Mouse (Mus musculus) spleen, adult 2 months (tissue): ENCODE measurements at regions not wholly inside any gene's neighbourhood (a gene's known extent, or its start where the extent isn't known, plus 50 kb on each side); places are given as distances from the start of the nearest gene placed in this dataset.

Experiments
- CTCF ChIP-seq: fragments of 200-500 bp; IDR thresholded peaks from 2 replicates; pipeline ENCODE4 v1.5.1; 2011; ENCODE audit warnings: mild to moderate bottlenecking, inconsistent platforms; ENCODE audit not compliant: insufficient read depth, insufficient read length, insufficient replicate concordance; ENCODE audit errors: extremely low read depth
- POLR2A ChIP-seq: fragments of 200-500 bp; IDR thresholded peaks from 2 replicates; pipeline ENCODE4 v1.6.1; 2011; ENCODE audit warnings: low read depth, low read length, inconsistent platforms

DNA sequence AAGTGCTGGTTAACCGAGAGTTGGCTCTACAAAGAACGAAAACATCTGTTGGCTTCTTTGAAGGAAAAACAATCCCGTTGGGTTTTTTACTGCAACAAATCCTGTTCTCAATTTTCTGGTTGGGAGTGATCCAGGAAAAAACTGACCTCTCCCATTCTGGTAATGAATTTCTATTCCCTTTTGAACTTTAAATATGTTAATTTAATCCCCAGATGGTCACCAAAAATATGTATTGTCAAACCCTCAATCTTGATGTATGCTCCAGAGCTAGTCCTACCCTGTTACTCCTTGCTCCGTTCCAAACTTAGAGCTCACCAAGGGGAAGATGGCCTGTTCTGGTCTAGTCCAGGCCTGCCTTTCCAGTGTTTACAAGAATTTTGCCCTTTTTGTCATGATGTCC is 66.5 kb upstream of the Pik3r1 start:
- TF ChIP-seq CTCF, result no peak
- no peak for TF ChIP-seq POLR2A
